Mouse (Mus musculus) midbrain, embryonic 15.5 days (tissue): ENCODE results near the gene Htr1d. TPM values are rescaled to one million over a fixed set of nuclear protein-coding genes. Genes with fewer than 3 reads are reported as not detected.

ENCODE experiments used
- ATAC-seq: fragments of 200-750 bp; cut with Nextera tagmentation; replicated peaks from 2 replicates; pipeline ENCODE4 v1.8.0; 2017; ENCODE audit warnings: moderate TSS enrichment
- H3K27ac ChIP-seq: fragments of 300-500 bp; sonication (generic); 2 replicates; pipeline ENCODE4 v1.5.1; 2015; ENCODE audit warnings: mild to moderate bottlenecking, inconsistent platforms
- H3K27me3 ChIP-seq: fragments of 300-500 bp; sonication (generic); replicated peaks from 2 replicates; pipeline ENCODE4 v1.6.1; 2015; ENCODE audit warnings: inconsistent platforms
- H3K36me3 ChIP-seq: fragments of 300-500 bp; sonication (generic); replicated peaks from 2 replicates; pipeline ENCODE4 v1.6.1; 2015; ENCODE audit warnings: inconsistent platforms
- H3K4me1 ChIP-seq: fragments of 300-500 bp; sonication (generic); 2 replicates; pipeline ENCODE4 v1.6.1; 2015; ENCODE audit warnings: inconsistent platforms
- H3K4me2 ChIP-seq: fragments of 300-500 bp; sonication (generic); 2 replicates; pipeline ENCODE4 v1.6.1; 2015; ENCODE audit warnings: inconsistent platforms, mild to moderate bottlenecking, moderate library complexity
- H3K4me3 ChIP-seq: fragments of 300-500 bp; sonication (generic); 2 replicates; pipeline ENCODE4 v1.5.1; 2015; ENCODE audit warnings: mild to moderate bottlenecking, inconsistent platforms
- H3K9ac ChIP-seq: fragments of 300-500 bp; sonication (generic); 2 replicates; pipeline ENCODE4 v1.6.1; 2015; ENCODE audit warnings: mild to moderate bottlenecking, inconsistent platforms
- H3K9me3 ChIP-seq: fragments of 300-500 bp; sonication (generic); 2 replicates; pipeline ENCODE4 v1.6.1; 2016; ENCODE audit warnings: inconsistent platforms
- WGBS: fragments of 180-500 bp; shearing (Covaris S2); methylation state at CpG from one replicate; pipeline ENCODE4 v1.1.7; 2015; ENCODE audit warnings: mixed read lengths; 5-methylcytosine and 5-hydroxymethylcytosine counted together
- polyA plus RNA-seq: library from polyadenylated mRNA; unstranded; fragments of >200 nt; fragmentation: Nextera tagmentation; extraction: Ambion mirVana; gene quantifications from 2 replicates; pipeline ENCODE4 v1.2.1, GENCODE M21; 2015

The Htr1d gene
- polyA plus RNA-seq, 1 experiment from 2014 or later, result 1.4 TPM

DNA sequence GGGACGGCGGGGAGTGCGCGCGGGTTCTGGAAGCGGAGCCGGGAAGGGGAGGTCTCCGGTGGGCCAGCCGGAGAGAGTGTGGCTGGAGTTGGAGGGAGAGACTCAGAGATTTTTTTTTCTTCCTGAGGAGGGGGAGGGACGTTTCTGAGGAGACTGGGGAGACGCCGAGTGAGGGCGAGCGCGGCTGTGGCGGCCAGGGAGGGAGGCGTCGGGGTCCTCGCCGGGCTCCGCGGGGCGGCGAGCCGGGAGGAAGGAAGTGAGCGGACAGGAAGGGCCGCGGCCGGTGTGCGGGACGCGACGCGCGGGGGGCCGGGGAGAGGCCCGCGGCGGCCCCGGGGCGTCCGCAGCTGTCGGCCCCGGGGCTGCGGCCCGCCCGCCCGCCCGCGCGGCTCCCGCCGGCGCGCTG, 46.6 kb downstream of the Htr1d start:
- no peaks in the 10 kb centered on the region for H3K36me3 ChIP-seq

DNA sequence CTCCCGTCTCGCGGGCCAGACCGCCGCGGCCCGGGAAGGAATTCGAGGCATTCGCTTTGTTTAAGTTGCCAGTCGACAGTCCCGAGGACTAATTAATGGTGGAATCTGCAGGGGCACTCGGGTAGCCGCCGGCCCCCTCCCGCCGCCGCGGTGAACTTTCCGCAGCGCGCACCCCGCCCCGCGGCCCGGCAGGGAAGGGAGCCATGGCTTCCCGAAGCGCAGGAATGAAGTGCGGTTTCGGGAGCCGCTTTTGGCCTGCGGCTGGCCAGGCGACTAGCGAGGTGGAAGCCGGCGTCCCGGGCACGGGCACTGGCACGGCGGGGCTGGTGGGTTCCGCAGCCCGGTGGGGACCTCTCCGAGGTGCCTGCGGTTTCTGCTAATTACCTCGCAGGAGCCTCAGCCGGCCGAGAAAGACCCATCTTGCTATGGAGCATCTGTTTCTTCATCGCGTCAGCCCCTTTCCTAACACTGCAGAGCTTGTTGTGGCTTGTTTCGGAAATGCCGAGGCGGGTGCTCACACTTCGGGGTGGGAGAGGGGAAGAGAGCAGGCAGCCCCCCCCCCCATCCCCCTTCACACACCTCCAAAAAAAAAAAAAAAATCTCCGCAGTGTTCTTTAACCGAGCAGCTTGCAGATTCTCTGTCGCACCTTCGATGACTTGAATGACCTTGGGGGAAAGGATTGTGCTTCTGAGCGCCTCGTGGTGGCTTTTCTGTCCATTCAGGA, 47.2 kb downstream of the Htr1d start:
- Histone ChIP-seq H3K4me1 (peaks cover 16% of the 10 kb centered on the region), H3K27ac (peak overlapping the region; percentile 96), H3K9ac (peak overlapping the region; percentile 53), H3K4me2 (peak overlapping the region; percentile 62), H3K36me3 (no peaks in the 10 kb centered on the region), H3K9me3 (no peaks in the 10 kb centered on the region), H3K27me3 (no peaks in the 10 kb centered on the region), H3K4me3 (peak overlapping the region; percentile 95)
- under 1% methylated on average over 58 of the region's 58 CpGs for WGBS
- peak; percentile 28 for ATAC-seq

More for the DNA sequence above, 46.6 kb downstream of the Htr1d start:
- peak; percentile 87 for ATAC-seq
- peak overlapping the region; percentile 96 for H3K27ac ChIP-seq
- H3K4me1 ChIP-seq, result peaks cover 16% of the 10 kb centered on the region
- no peaks in the 10 kb centered on the region; the same call in 1 of the 2 replicates for H3K27me3 ChIP-seq
- H3K4me2 ChIP-seq, result peak overlapping the region; percentile 62
- H3K4me3 ChIP-seq, result peak overlapping the region; percentile 95
- under 1% methylated on average over 23 of the region's 55 CpGs for WGBS
- no peaks in the 10 kb centered on the region for H3K9me3 ChIP-seq
- H3K9ac ChIP-seq, result peak overlapping the region; percentile 53

DNA sequence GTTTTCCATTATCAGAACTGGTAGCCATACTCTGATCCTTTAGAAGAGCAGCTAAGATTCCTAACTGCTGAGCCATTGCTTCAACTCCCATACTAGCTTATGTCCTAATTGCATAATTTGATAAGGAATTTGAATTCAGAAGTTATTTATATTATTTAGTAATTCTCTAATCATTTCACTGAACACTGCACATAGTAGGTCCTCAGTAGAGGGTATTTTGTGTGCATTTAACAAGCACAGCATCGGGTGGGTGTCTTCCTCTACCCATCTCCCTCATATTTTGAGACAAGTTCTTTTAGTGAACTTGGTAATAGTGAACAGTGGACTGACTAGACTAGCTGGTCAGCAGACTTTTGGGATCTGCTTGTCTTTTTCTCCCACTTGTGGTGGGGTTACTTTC, 53.4 kb downstream of the Htr1d start:
- 95% methylated on average over 1 of the region's 1 CpGs for WGBS
- Histone ChIP-seq H3K27me3 (no peaks in the 10 kb centered on the region), H3K9ac (no peak overlapping the region), H3K36me3 (no peaks in the 10 kb centered on the region), H3K27ac (no peak overlapping the region), H3K9me3 (no peaks in the 10 kb centered on the region), H3K4me1 (peaks cover 3% of the 10 kb centered on the region), H3K4me3 (no peak overlapping the region), H3K4me2 (no peak overlapping the region)
- ATAC-seq, result no peak

DNA sequence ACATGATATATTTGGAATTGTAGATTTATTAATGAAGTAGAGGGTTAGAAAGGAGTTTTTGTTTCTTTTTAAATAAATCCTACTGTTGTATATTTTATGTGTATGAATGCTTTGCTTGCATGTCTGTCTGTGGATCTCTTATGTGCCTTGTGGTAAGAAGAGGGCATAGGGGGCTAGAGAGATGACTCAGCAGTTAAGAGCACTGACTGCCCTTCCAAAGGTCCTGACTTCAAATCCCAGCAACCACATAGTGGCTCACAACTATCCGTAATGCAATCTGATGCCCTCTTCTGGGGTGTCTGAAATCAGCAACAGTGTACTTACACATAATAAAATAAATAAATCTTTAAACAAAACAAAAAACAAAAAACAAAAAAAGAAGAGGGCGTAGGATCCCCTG, 63.2 kb downstream of the Htr1d start:
- 86% methylated on average over 2 of the region's 2 CpGs for WGBS
- H3K36me3 ChIP-seq, result no peaks in the 10 kb centered on the region
- H3K9me3 ChIP-seq, result no peaks in the 10 kb centered on the region
- H3K27me3 ChIP-seq, result no peaks in the 10 kb centered on the region
- ATAC-seq, result no peak
- no peak overlapping the region for H3K4me3 ChIP-seq
- H3K27ac ChIP-seq, result no peak overlapping the region
- H3K4me1 ChIP-seq, result no peaks in the 10 kb centered on the region
- no peak overlapping the region for H3K9ac ChIP-seq
- H3K4me2 ChIP-seq, result no peak overlapping the region

Other genes with a start within 250 kb of the Htr1d start
- gene Asap3, start 217.2 kb upstream of the Htr1d start, polyA plus RNA-seq, result 5.1 and 5.2 TPM in 2 replicates
- gene Tcea3, start 175.8 kb upstream of the Htr1d start, polyA plus RNA-seq, result 1.4 and 1.8 TPM in 2 replicates
- gene Zfp46, start 138.8 kb upstream of the Htr1d start, polyA plus RNA-seq, result 42.8 and 43.2 TPM in 2 replicates
- 226 and 237 TPM in 2 replicates for gene Hnrnpr, start 112.6 kb upstream of the Htr1d start, polyA plus RNA-seq
- gene 6030445D17Rik, start 38.7 kb downstream of the Htr1d start, polyA plus RNA-seq, result 0.15 and 0.19 TPM in 2 replicates
- 52.0 and 57.7 TPM in 2 replicates for gene Luzp1, start 46.2 kb downstream of the Htr1d start, polyA plus RNA-seq
- 69.9 and 70.7 TPM in 2 replicates for gene Kdm1a, start 179.2 kb downstream of the Htr1d start, polyA plus RNA-seq
- gene Tex46, start 186.9 kb downstream of the Htr1d start, polyA plus RNA-seq, result not detected in 2 replicates
- gene Lactbl1, start 199.1 kb downstream of the Htr1d start, polyA plus RNA-seq, result 0.10 and 0.11 TPM in 2 replicates